Mouse (Mus musculus) lung, embryonic 16.5 days (tissue): ENCODE data around the gene Ptcd1. TPM values are rescaled to one million over a fixed set of nuclear protein-coding genes. Genes with fewer than 3 reads are reported as not detected.
A peak's percentile ranks its signal among the peaks of the same experiment; 100 is the strongest.

ENCODE experiments used
- ATAC-seq: fragments of 200-750 bp; cut with Nextera tagmentation; 2 replicates; pipeline ENCODE4 v1.8.0; 2017; ENCODE audit warnings: low read depth, mild to moderate bottlenecking, moderate library complexity
- H3K27ac ChIP-seq: fragments of 300-500 bp; sonication (generic); 2 replicates; pipeline ENCODE4 v1.5.1; 2014; ENCODE audit warnings: mild to moderate bottlenecking, control low read depth, low read length
- H3K27me3 ChIP-seq: fragments of 300-500 bp; sonication (generic); 2 replicates; pipeline ENCODE4 v1.6.1; 2014; ENCODE audit warnings: low read depth, low read length, mixed read lengths; ENCODE audit not compliant: control insufficient read depth, insufficient read depth
- H3K36me3 ChIP-seq: fragments of 300-500 bp; sonication (generic); 2 replicates; pipeline ENCODE4 v1.6.1; 2014; ENCODE audit warnings: low read length; ENCODE audit not compliant: control insufficient read depth, insufficient read depth
- H3K4me1 ChIP-seq: fragments of 300-500 bp; sonication (generic); replicated peaks from 2 replicates; pipeline ENCODE4 v1.6.1; 2014; ENCODE audit warnings: low read length, mixed read lengths; ENCODE audit not compliant: control insufficient read depth, insufficient read depth
- H3K4me2 ChIP-seq: fragments of 300-500 bp; sonication (generic); 2 replicates; pipeline ENCODE4 v1.6.1; 2014; ENCODE audit warnings: low read depth, low read length, control low read depth
- H3K4me3 ChIP-seq: fragments of 300-500 bp; sonication (generic); 2 replicates; pipeline ENCODE4 v1.5.1; 2014; ENCODE audit warnings: mild to moderate bottlenecking, low read length, control low read depth
- H3K9ac ChIP-seq: fragments of 300-500 bp; sonication (generic); 2 replicates; pipeline ENCODE4 v1.6.1; 2014; ENCODE audit warnings: low read length, control low read depth
- H3K9me3 ChIP-seq: fragments of 300-500 bp; sonication (generic); 2 replicates; pipeline ENCODE4 v1.6.1; 2016; ENCODE audit warnings: low read length; ENCODE audit not compliant: control insufficient read depth
- WGBS: fragments of 180-500 bp; shearing (Covaris S2); extraction: QIAGEN DNeasy Blood & Tissue Kit; methylation state at CpG from one replicate; pipeline ENCODE4 v1.1.7; 2014; 5-methylcytosine and 5-hydroxymethylcytosine counted together
- polyA plus RNA-seq: library from polyadenylated mRNA; unstranded; fragments of >200 nt; fragmentation: Nextera tagmentation; extraction: Ambion mirVana; gene quantifications from 2 replicates; pipeline ENCODE4 v1.2.1, GENCODE M21; 2015

Gene Ptcd1
- polyA plus RNA-seq, 1 experiment from 2014 or later = 15.7 TPM

GRCm38 (mm10) chr5:145185244-145185643 is 18.3 kb upstream of the Ptcd1 start:
- H3K4me2 ChIP-seq = no peak overlapping the region
- peaks cover 7% of the 10 kb centered on the region for H3K4me1 ChIP-seq
- no peak for ATAC-seq
- no peaks in the 10 kb centered on the region for H3K27me3 ChIP-seq
- WGBS = 83% methylated on average over 2 of the region's 2 CpGs
- H3K9me3 ChIP-seq = no peaks in the 10 kb centered on the region
- H3K27ac ChIP-seq = no peak overlapping the region
- H3K36me3 ChIP-seq = peaks cover 57% of the 10 kb centered on the region
- no peak overlapping the region for H3K4me3 ChIP-seq
- H3K9ac ChIP-seq = no peak overlapping the region

- Histone ChIP-seq H3K27me3 (no peaks in the 10 kb centered on the region), H3K27ac (no peak overlapping the region), H3K4me3 (no peak overlapping the region), H3K9me3 (no peaks in the 10 kb centered on the region), H3K9ac (no peak overlapping the region), H3K36me3 (peaks cover 62% of the 10 kb centered on the region), H3K4me1 (no peaks in the 10 kb centered on the region), H3K4me2 (no peak overlapping the region)
- ATAC-seq = no peak
- 83% methylated on average over 18 of the region's 18 CpGs for WGBS
These were observed 11.6 kb upstream of the Ptcd1 start for GRCm38 (mm10) chr5:145178461-145178980.

- no peaks in the 10 kb centered on the region for H3K27me3 ChIP-seq
- peak overlapping the region; percentile 68 for H3K27ac ChIP-seq
- no peaks in the 10 kb centered on the region for H3K9me3 ChIP-seq
- peak overlapping the region; percentile 80 for H3K4me3 ChIP-seq
- peaks cover 19% of the 10 kb centered on the region for H3K4me1 ChIP-seq
- H3K4me2 ChIP-seq = peak overlapping the region; percentile 83
- H3K36me3 ChIP-seq = peaks cover 9% of the 10 kb centered on the region
- ATAC-seq = peak; percentile 51
- H3K9ac ChIP-seq = peak overlapping the region; percentile 91
- under 1% methylated on average over 27 of the region's 28 CpGs for WGBS
These were observed 376 bp upstream of the Ptcd1 start for GRCm38 (mm10) chr5:145167306-145167661.

- no peaks in the 10 kb centered on the region for H3K27me3 ChIP-seq
- H3K4me2 ChIP-seq = no peak overlapping the region
- no peaks in the 10 kb centered on the region for H3K9me3 ChIP-seq
- H3K4me3 ChIP-seq = no peak overlapping the region
- H3K9ac ChIP-seq = no peak overlapping the region
- H3K27ac ChIP-seq = no peak overlapping the region
- peaks cover 19% of the 10 kb centered on the region for H3K4me1 ChIP-seq
- no peak for ATAC-seq
- WGBS = 83% methylated on average over 15 of the region's 15 CpGs
- H3K36me3 ChIP-seq = peaks cover 2% of the 10 kb centered on the region
These were observed 1.7 kb downstream of the Ptcd1 start for GRCm38 (mm10) chr5:145165184-145165583.

GRCm38 (mm10) chr5:145164710-145165109 is 2.2 kb downstream of the Ptcd1 start:
- Histone ChIP-seq H3K9ac (no peak overlapping the region), H3K27me3 (no peaks in the 10 kb centered on the region), H3K4me1 (peaks cover 19% of the 10 kb centered on the region), H3K4me2 (no peak overlapping the region), H3K27ac (no peak overlapping the region), H3K9me3 (no peaks in the 10 kb centered on the region), H3K36me3 (peaks cover 3% of the 10 kb centered on the region; the same call in 1 of the 2 replicates), H3K4me3 (no peak overlapping the region)
- WGBS = 37% methylated on average over 3 of the region's 3 CpGs
- no peak for ATAC-seq

GRCm38 (mm10) chr5:145161361-145161760 is 5.5 kb downstream of the Ptcd1 start:
- peaks cover 9% of the 10 kb centered on the region; the same call in 1 of the 2 replicates for H3K36me3 ChIP-seq
- no peak overlapping the region for H3K27ac ChIP-seq

GRCm38 (mm10) chr5:145152690-145153089 is 14.2 kb downstream of the Ptcd1 start:
- H3K4me1 ChIP-seq = no peaks in the 10 kb centered on the region
- H3K4me3 ChIP-seq = no peak overlapping the region
- H3K27me3 ChIP-seq = no peaks in the 10 kb centered on the region
- peaks cover 35% of the 10 kb centered on the region for H3K36me3 ChIP-seq
- WGBS = 88% methylated on average over 5 of the region's 5 CpGs
- H3K4me2 ChIP-seq = no peak overlapping the region
- H3K9ac ChIP-seq = no peak overlapping the region
- H3K9me3 ChIP-seq = no peaks in the 10 kb centered on the region
- H3K27ac ChIP-seq = no peak overlapping the region
- no peak for ATAC-seq

More at GRCm38 (mm10) chr5:145161361-145161760, 5.5 kb downstream of the Ptcd1 start:
- no peaks in the 10 kb centered on the region for H3K9me3 ChIP-seq
- ATAC-seq = no peak
- 92% methylated on average over 14 of the region's 14 CpGs for WGBS
- H3K4me3 ChIP-seq = no peak overlapping the region
- H3K9ac ChIP-seq = no peak overlapping the region
- peaks cover 5% of the 10 kb centered on the region; the same call in 1 of the 2 replicates for H3K4me1 ChIP-seq
- no peaks in the 10 kb centered on the region for H3K27me3 ChIP-seq
- H3K4me2 ChIP-seq = no peak overlapping the region

GRCm38 (mm10) chr5:145149294-145149693 is 17.6 kb downstream of the Ptcd1 start:
- peaks cover 46% of the 10 kb centered on the region for H3K36me3 ChIP-seq
- H3K9ac ChIP-seq = no peak overlapping the region
- H3K4me1 ChIP-seq = no peaks in the 10 kb centered on the region
- H3K4me3 ChIP-seq = no peak overlapping the region
- ATAC-seq = no peak
- no peaks in the 10 kb centered on the region for H3K9me3 ChIP-seq
- 83% methylated on average over 6 of the region's 6 CpGs for WGBS
- no peak overlapping the region for H3K27ac ChIP-seq
- no peak overlapping the region for H3K4me2 ChIP-seq
- H3K27me3 ChIP-seq = no peaks in the 10 kb centered on the region

- no peak overlapping the region for H3K9ac ChIP-seq
- H3K36me3 ChIP-seq = peaks cover 51% of the 10 kb centered on the region
- H3K27ac ChIP-seq = no peak overlapping the region
- H3K4me2 ChIP-seq = no peak overlapping the region
- 89% methylated on average over 5 of the region's 5 CpGs for WGBS
- ATAC-seq = no peak
- no peaks in the 10 kb centered on the region for H3K4me1 ChIP-seq
- no peak overlapping the region for H3K4me3 ChIP-seq
- H3K9me3 ChIP-seq = no peaks in the 10 kb centered on the region
- no peaks in the 10 kb centered on the region for H3K27me3 ChIP-seq
These were observed 19.2 kb downstream of the Ptcd1 start for GRCm38 (mm10) chr5:145147748-145148147.

GRCm38 (mm10) chr5:145140611-145141010 is 26.3 kb downstream of the Ptcd1 start:
- Histone ChIP-seq H3K9me3 (no peaks in the 10 kb centered on the region), H3K9ac (peak overlapping the region; percentile 86), H3K4me2 (peak overlapping the region; percentile 77), H3K4me1 (peaks cover 14% of the 10 kb centered on the region), H3K27ac (peak overlapping the region; percentile 81), H3K36me3 (peaks cover 23% of the 10 kb centered on the region), H3K27me3 (no peaks in the 10 kb centered on the region), H3K4me3 (peak overlapping the region; percentile 74)
- ATAC-seq = no peak
- 0% methylated on average over 18 of the region's 18 CpGs for WGBS
